In the genomic region with DNA sequence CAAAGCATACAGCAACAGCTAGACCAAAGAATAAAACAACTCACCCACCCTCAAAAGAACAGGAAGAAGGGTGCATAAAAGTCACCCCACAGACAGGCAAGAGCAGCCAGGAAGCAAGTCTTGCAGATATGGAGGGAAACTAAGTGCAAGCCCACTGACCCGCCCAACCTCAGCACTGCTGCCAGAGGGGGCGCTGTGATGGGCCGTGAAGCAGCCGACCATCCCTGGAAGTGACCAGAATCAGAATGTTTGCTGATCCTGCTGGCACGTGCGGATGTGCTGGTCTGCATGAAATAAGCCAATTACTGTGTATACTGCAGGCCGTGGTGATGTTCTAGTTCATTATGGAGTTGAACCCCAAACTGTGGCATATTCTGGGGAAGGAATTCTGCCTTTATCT, we compare ENCODE assay signal across 18 mouse cellular contexts. TPM values are rescaled to one million over a fixed set of nuclear protein-coding genes. Genes with fewer than 3 reads are reported as not detected.
DNase-seq lines count a peak whose midpoint lies in the region; ATAC-seq and TF ChIP-seq lines count a peak whose summit lies in the region.
"Had no signal": no experiment of that assay in that cellular context is flagged by ENCODE, and none has a peak within 500 bp of the region (broad histone marks: within the 10 kb centered on the region; RNA-seq: fewer than 3 reads in every experiment).

No protein-coding gene starts in this region.

- no peak overlapping the region for H3K27ac ChIP-seq in layer of hippocampus, adult 2 months
- H3K27ac ChIP-seq: forebrain, embryonic 12.5 days; heart, embryonic 15.5 days; hindbrain, embryonic 15.5 days; liver, embryonic 15.5 days; midbrain, embryonic 15.5 days; neural tube, embryonic 15.5 days had no signal

- TF ChIP-seq CTCF in layer of hippocampus, adult 2 months (conservative IDR thresholded peaks at IDR 0.05) = peak; percentile 28

- peak; percentile 33 for DNase-seq in CD4-positive, CD25-positive, alpha-beta regulatory T cell, adult 2 months (ENCODE audit: low read depth, low spot score)
- DNase-seq in layer of hippocampus, adult 2 months (ENCODE audit: low spot score in 2 of 2) = no peak
- no peak for DNase-seq in layer of hippocampus, postnatal 10 days (ENCODE audit: low spot score in 2 of 2)
- peak; percentile 38 for DNase-seq in R1 (ENCODE audit: low read depth, low spot score)
- peak; percentile 51 for DNase-seq in testis, postnatal 10 days (ENCODE audit: low spot score)
- DNase-seq in neural tube, embryonic 10.5 days (ENCODE audit: extremely low spot score, low spot score) = no peak
- DNase-seq in cerebellum, adult 11-12 months = no peak
- DNase-seq: cerebellum, adult 11 months; kidney, postnatal 25 days had no signal

- H3K4me3 ChIP-seq in layer of hippocampus, adult 2 months = no peak overlapping the region
- H3K4me3 ChIP-seq: forebrain, embryonic 12.5 days; heart, embryonic 15.5 days; hindbrain, embryonic 15.5 days; liver, embryonic 15.5 days; midbrain, embryonic 15.5 days; neural tube, embryonic 15.5 days had no signal

- ATAC-seq in CD4-positive, CD25-positive, alpha-beta regulatory T cell, adult 4 months = no peak
- ATAC-seq: midbrain, embryonic 15.5 days; Patski had no signal

RNA-seq across cellular contexts. Expression of gene Neil3, which starts 26.6 kb away (rescaled TPM):
- polyA plus RNA-seq in CD4-positive, CD25-positive, alpha-beta regulatory T cell, adult 4 months (2017; shearing (Covaris generic)) = 1 to 10 TPM; 1.9 to 4.9 TPM
- under 1 TPM; 0.15 to 0.20 TPM for total RNA-seq in layer of hippocampus, adult 2 months (2021)
- 1 to 10 TPM; 2.5 to 2.9 TPM for total RNA-seq in layer of hippocampus, postnatal 10 days (2021)
- total RNA-seq: gastrocnemius, adult 8-10 months had no signal

Comparison
In these comparisons a context has a peak if more than half of its experiments do, and no peak if none do; other contexts are left out.
1. DNase-seq: peak in CD4-positive, CD25-positive, alpha-beta regulatory T cell, adult 2 months (single experiment), R1 (single experiment) and testis, postnatal 10 days (single experiment); none in layer of hippocampus, adult 2 months (0 of 2), layer of hippocampus, postnatal 10 days (0 of 2), neural tube, embryonic 10.5 days (single experiment) and cerebellum, adult 11-12 months (single experiment).